Mouse (Mus musculus) cortical plate, adult 2 months (tissue): ENCODE results near the gene Zfp800. TPM values are rescaled to one million over a fixed set of nuclear protein-coding genes. Genes with fewer than 3 reads are reported as not detected.

Experiments used
- H3K27ac ChIP-seq: fragments of 200-500 bp; 2 replicates; pipeline ENCODE4 v1.5.1; 2012; ENCODE audit warnings: low read length, control low read depth, inconsistent platforms; ENCODE audit not compliant: insufficient read depth
- H3K4me1 ChIP-seq: fragments of 200-500 bp; 2 replicates; pipeline ENCODE4 v1.6.1; 2011; ENCODE audit warnings: low read length; ENCODE audit not compliant: control insufficient read depth, insufficient read depth
- H3K4me3 ChIP-seq: fragments of 200-500 bp; 2 replicates; pipeline ENCODE4 v1.5.1; 2011; ENCODE audit warnings: mild to moderate bottlenecking, low read length, control low read depth; ENCODE audit not compliant: insufficient read depth
- CTCF ChIP-seq: fragments of 200-500 bp; IDR thresholded peaks from 2 replicates; pipeline ENCODE4 v1.5.1; 2011; ENCODE audit warnings: mild to moderate bottlenecking, control low read depth, low read length; ENCODE audit not compliant: insufficient read depth; ENCODE audit errors: extremely low read depth
- POLR2A ChIP-seq: fragments of 200-500 bp; IDR thresholded peaks from 2 replicates; pipeline ENCODE4 v1.6.1; 2011; ENCODE audit warnings: mild to moderate bottlenecking, low read length, control low read depth; ENCODE audit not compliant: insufficient read depth; ENCODE audit errors: extremely low read depth
- polyA plus RNA-seq: library from polyadenylated mRNA; depleted of rRNA; stranded (reverse); fragments of >200 nt; gene quantifications from 2 replicates; pipeline ENCODE4 v1.2.3, GENCODE M21; 2012

Gene Zfp800
- polyA plus RNA-seq, 1 experiment = 8.1 TPM

- Histone ChIP-seq H3K27ac (no peak overlapping the region), H3K4me1 (no peaks in the 10 kb centered on the region), H3K4me3 (no peak overlapping the region)
- TF ChIP-seq CTCF (no peak), POLR2A (no peak)
These were observed 75.4 kb downstream of the Zfp800 start for GRCm38 (mm10) chr6:28322399-28322798.

- H3K27ac ChIP-seq = no peak overlapping the region
- no peak overlapping the region for H3K4me3 ChIP-seq
- TF ChIP-seq POLR2A (no peak), CTCF (no peak)
- no peaks in the 10 kb centered on the region for H3K4me1 ChIP-seq
These were observed 78.0 kb downstream of the Zfp800 start for GRCm38 (mm10) chr6:28319648-28320270.

GRCm38 (mm10) chr6:28318820-28319573 is 78.8 kb downstream of the Zfp800 start:
- Histone ChIP-seq H3K4me3 (no peak overlapping the region), H3K27ac (no peak overlapping the region), H3K4me1 (no peaks in the 10 kb centered on the region)
- TF ChIP-seq CTCF (no peak), POLR2A (no peak)

GRCm38 (mm10) chr6:28315208-28315607 is 82.6 kb downstream of the Zfp800 start:
- H3K4me1 ChIP-seq = no peaks in the 10 kb centered on the region
- TF ChIP-seq CTCF (no peak), POLR2A (no peak)
- no peak overlapping the region for H3K4me3 ChIP-seq
- no peak overlapping the region for H3K27ac ChIP-seq

- Histone ChIP-seq H3K4me1 (no peaks in the 10 kb centered on the region), H3K4me3 (no peak overlapping the region)
- no peak for TF ChIP-seq POLR2A
- no peak for TF ChIP-seq CTCF
These were observed 85.7 kb downstream of the Zfp800 start for GRCm38 (mm10) chr6:28312067-28312466.

GRCm38 (mm10) chr6:28309692-28310091 is 88.1 kb downstream of the Zfp800 start:
- no peak overlapping the region for H3K4me3 ChIP-seq
- H3K27ac ChIP-seq = no peak overlapping the region
- no peaks in the 10 kb centered on the region for H3K4me1 ChIP-seq
- no peak for TF ChIP-seq POLR2A
- TF ChIP-seq CTCF = no peak; the same call in 1 of the 2 replicates

More at GRCm38 (mm10) chr6:28312067-28312466, 85.7 kb downstream of the Zfp800 start:
- no peak overlapping the region for H3K27ac ChIP-seq

GRCm38 (mm10) chr6:28308929-28309328 is 88.9 kb downstream of the Zfp800 start:
- Histone ChIP-seq H3K4me1 (no peaks in the 10 kb centered on the region), H3K27ac (no peak overlapping the region), H3K4me3 (no peak overlapping the region)
- TF ChIP-seq CTCF (no peak), POLR2A (no peak)

- Histone ChIP-seq H3K27ac (no peak overlapping the region), H3K4me3 (no peak overlapping the region), H3K4me1 (no peaks in the 10 kb centered on the region)
- TF ChIP-seq POLR2A = no peak
- TF ChIP-seq CTCF = no peak
These were observed 91.1 kb downstream of the Zfp800 start for GRCm38 (mm10) chr6:28306702-28307101.

GRCm38 (mm10) chr6:28296306-28296705 is 101.5 kb downstream of the Zfp800 start:
- TF ChIP-seq POLR2A (no peak), CTCF (no peak)
- Histone ChIP-seq H3K27ac (no peak overlapping the region), H3K4me1 (no peaks in the 10 kb centered on the region), H3K4me3 (no peak overlapping the region)

- Histone ChIP-seq H3K4me3 (no peak overlapping the region), H3K27ac (no peak overlapping the region), H3K4me1 (no peaks in the 10 kb centered on the region)
- no peak for TF ChIP-seq POLR2A
- TF ChIP-seq CTCF = no peak
These were observed 102.2 kb downstream of the Zfp800 start for GRCm38 (mm10) chr6:28295581-28295980.
